Mouse (Mus musculus): Measurements from ENCODE around the gene Gucy2g.

The Gucy2g gene

GRCm38 (mm10) chr19:55241186-55241645, at the start of gene Gucy2g:
TSS of gene Gucy2g (minus strand) at chr19:55241236.
- in situ Hi-C loops (cut with MboI; ENCODE audit: unreplicated experiment in 2 of 2): loop anchor here in 1 of 2 experiments (25.0 kb wide), 1 partner anchor 621 kb away; no protein-coding TSS in a partner anchor

GRCm38 (mm10) chr19:55288974-55289373, 47.9 kb upstream of the Gucy2g start:
- in situ Hi-C loops (cut with MboI; ENCODE audit: unreplicated experiment in 2 of 2): loop anchor here in 1 of 2 experiments (25.0 kb wide), 1 partner anchor 1523 kb away; the partner anchor contains the start of gene Ccdc186

- in situ Hi-C loops (cut with MboI; ENCODE audit: unreplicated experiment in 2 of 2): loop anchor here in 1 of 2 experiments (25.0 kb wide), 1 partner anchor 1526 kb away; the partner anchor contains the start of gene Ccdc186
Observed at GRCm38 (mm10) chr19:55286034-55286433, 45.0 kb upstream of the Gucy2g start.

- in situ Hi-C loops (cut with MboI; ENCODE audit: unreplicated experiment in 2 of 2): loop anchor here in 1 of 2 experiments (25.0 kb wide), 1 partner anchor 1528 kb away; the partner anchor contains the start of gene Ccdc186
Observed at GRCm38 (mm10) chr19:55284093-55284492, 43.1 kb upstream of the Gucy2g start.

- in situ Hi-C loops (cut with MboI; ENCODE audit: unreplicated experiment in 2 of 2): loop anchor here in 1 of 2 experiments (25.0 kb wide), 1 partner anchor 1536 kb away; the partner anchor contains the start of gene Ccdc186
Observed at GRCm38 (mm10) chr19:55276770-55277169, 35.7 kb upstream of the Gucy2g start.

DNA sequence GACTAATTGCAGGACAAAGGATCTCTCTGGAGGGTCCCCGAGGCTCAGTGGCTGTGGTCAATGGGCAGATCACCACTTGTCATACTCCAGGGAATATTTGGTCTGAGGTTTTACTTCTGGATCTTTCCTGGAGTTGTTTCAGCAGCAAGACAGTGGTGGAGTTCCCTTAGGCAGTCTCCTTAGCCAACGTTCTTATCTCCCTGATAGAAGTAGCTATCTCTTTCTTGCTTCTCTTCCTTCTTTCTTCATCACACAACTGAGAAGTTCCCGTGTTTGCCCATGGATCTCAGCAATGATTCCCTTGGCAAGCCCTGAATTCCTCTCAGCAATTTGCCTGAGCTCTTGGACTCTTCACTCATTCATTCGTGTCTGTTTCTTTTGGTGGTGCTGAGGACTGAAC, 35.1 kb upstream of the Gucy2g start:
- in situ Hi-C loops (cut with MboI; ENCODE audit: unreplicated experiment in 2 of 2): loop anchor here in 1 of 2 experiments (25.0 kb wide), 1 partner anchor 1536 kb away; the partner anchor contains the start of gene Ccdc186

DNA sequence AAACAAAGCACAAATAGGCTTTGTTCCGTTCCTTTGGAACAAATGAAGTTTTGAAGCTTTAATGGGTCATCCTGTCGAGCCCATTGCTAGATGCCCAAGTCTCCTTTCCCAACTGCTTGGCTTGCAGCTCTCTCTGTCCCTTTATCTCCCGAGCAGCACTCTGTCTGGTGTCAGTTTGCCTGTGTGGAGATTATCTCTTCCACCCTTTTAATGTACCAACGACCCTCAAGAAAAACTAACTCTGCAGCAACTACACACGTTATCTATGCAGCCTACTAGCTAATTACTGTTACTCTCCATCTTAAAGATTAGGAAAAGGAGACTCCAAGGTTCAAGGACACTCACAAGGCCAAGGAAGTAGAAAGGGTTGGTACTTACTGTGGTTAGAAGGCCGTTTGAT, 32.3 kb upstream of the Gucy2g start:
- in situ Hi-C loops (cut with MboI; ENCODE audit: unreplicated experiment in 2 of 2): no loop called here

- in situ Hi-C loops (cut with MboI; ENCODE audit: unreplicated experiment in 2 of 2): no loop called here
Observed at GRCm38 (mm10) chr19:55271448-55271847, 30.4 kb upstream of the Gucy2g start.

- in situ Hi-C loops (cut with MboI; ENCODE audit: unreplicated experiment in 2 of 2): no loop called here
Observed at GRCm38 (mm10) chr19:55269051-55269450, 28.0 kb upstream of the Gucy2g start.

DNA sequence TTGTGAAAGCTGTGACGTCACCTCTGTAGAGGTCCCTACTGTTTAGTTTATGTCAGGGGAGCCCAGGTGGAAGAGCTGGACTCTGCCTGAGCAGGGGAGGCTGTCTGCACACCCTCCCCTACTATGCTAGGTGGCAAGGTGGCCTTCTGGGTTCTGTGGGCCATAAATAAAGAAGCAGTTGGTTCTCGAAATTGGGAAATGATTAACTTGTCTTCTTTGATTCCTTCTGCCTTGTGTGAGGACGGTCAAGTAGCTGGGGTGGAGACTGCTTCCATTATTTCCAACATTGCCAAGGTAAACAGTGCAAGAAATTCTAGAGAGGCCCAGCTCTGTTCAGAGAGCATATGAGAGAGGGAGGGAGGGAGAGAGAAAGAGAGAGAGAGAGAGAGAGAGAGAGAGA, 27.1 kb upstream of the Gucy2g start:
- in situ Hi-C loops (cut with MboI; ENCODE audit: unreplicated experiment in 2 of 2): no loop called here

GRCm38 (mm10) chr19:55266786-55267185, 25.8 kb upstream of the Gucy2g start:
- in situ Hi-C loops (cut with MboI; ENCODE audit: unreplicated experiment in 2 of 2): no loop called here

DNA sequence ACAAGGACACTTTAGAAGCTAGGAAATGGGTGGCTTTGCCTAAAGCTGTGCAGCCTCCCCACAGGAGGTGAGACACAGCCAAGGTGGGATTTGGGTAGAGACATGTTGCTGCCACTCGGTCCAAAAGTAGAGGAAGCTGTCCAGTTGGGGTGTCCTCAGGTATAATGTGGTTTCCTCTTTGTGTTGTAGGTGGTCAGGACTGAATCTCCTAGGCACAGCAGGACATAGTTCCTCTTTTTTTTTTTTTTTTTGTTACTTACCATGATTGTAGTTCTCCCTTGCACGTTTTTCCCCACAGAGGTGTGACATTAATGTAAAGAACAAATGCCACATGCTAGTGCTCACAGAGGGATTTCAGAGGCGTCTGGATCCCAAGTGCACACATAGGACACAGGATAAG, 24.2 kb upstream of the Gucy2g start:
- in situ Hi-C loops (cut with MboI; ENCODE audit: unreplicated experiment in 2 of 2): no loop called here

GRCm38 (mm10) chr19:55260389-55261184, 19.6 kb upstream of the Gucy2g start:
- in situ Hi-C loops (cut with MboI; ENCODE audit: unreplicated experiment in 2 of 2): no loop called here

DNA sequence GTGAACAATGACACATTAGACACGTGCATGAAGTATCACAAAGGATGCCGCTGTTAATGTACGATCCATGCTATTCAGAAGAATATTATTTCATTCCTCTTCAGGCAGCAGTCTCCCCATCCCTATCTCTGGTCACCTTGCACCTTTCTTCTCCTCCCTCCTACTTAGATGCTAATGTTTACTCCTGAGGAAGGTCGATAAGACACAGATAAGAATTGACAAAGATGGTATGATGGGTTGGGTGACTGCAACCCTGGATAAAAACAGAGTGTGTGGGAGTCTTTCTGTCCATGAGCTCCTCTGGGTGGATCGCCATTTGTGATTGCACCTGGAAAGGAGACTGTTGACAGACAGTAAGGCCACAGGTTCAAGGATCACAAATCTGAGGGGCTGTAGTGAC, 17.5 kb upstream of the Gucy2g start:
- in situ Hi-C loops (cut with MboI; ENCODE audit: unreplicated experiment in 2 of 2): loop anchor here (5.0 to 10.0 kb wide), 2 partner anchors 46 to 49 kb away; no protein-coding TSS in a partner anchor

DNA sequence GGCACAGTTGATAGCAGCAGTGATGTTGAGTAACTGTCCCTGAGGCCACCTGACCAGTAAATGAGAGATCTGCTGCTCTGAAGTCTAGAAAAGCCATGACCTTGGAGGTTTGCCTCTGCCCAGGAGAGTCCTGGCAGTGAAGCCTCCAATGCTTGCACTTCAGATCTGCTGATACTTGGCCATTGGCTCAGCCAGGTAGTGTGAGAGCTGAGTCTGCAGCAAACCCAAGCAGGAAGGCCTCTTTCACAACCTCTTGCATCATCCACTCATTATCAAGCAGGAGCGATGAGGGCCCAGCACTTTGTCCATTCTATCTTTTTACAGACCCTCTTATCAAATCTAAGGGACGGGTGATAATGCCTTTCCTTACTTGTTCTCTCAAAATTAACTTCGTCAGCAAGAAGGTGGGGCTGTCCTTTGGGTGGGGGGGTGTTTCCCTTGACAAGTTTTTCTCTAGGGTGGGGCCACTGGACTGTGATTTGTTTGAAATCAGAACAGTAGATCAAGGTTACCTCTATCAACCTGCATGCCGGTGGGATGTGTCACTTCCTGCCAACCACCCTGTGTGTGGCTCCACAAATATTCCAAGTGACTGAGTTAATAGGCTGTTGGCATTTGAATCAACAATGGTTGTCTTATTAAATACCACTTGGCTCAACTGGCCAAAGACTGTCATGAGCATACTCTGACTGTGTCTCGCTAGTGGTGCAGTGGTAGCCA, 16.8 kb upstream of the Gucy2g start:
- in situ Hi-C loops (cut with MboI; ENCODE audit: unreplicated experiment in 2 of 2): loop anchor here (5.0 to 10.0 kb wide), 2 partner anchors 47 to 49 kb away; no protein-coding TSS in a partner anchor

- in situ Hi-C loops (cut with MboI; ENCODE audit: unreplicated experiment in 2 of 2): loop anchor here (5.0 to 10.0 kb wide), 2 partner anchors 49 to 51 kb away; no protein-coding TSS in a partner anchor
Observed at GRCm38 (mm10) chr19:55256156-55256555, 15.1 kb upstream of the Gucy2g start.

DNA sequence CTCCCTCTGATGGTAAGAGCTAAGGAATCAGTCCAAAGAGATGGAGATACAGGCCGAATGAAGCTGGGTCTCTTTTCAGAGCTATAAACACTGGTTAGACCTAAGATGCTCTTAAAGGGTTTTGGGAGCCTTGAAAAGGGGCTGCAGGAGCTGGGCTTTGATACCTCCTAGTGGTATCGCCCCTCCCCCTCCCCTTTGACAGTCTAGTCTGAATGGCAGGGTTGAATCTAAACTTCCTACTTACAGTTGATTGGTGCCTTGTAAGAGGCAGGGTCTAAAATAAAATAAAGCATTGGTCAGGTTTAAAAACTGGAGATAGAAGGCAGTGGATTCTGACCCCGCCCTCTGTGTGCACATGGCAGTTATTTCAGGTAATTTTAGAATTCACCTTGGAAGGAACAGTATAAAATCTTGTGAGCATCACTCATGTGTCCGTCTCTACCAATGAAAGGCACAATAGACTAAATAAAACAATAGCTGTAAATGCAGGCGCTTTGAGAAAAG, 13.5 kb upstream of the Gucy2g start:
- in situ Hi-C loops (cut with MboI; ENCODE audit: unreplicated experiment in 2 of 2): loop anchor here (5.0 to 10.0 kb wide), 3 partner anchors 37 to 53 kb away; no protein-coding TSS in a partner anchor

DNA sequence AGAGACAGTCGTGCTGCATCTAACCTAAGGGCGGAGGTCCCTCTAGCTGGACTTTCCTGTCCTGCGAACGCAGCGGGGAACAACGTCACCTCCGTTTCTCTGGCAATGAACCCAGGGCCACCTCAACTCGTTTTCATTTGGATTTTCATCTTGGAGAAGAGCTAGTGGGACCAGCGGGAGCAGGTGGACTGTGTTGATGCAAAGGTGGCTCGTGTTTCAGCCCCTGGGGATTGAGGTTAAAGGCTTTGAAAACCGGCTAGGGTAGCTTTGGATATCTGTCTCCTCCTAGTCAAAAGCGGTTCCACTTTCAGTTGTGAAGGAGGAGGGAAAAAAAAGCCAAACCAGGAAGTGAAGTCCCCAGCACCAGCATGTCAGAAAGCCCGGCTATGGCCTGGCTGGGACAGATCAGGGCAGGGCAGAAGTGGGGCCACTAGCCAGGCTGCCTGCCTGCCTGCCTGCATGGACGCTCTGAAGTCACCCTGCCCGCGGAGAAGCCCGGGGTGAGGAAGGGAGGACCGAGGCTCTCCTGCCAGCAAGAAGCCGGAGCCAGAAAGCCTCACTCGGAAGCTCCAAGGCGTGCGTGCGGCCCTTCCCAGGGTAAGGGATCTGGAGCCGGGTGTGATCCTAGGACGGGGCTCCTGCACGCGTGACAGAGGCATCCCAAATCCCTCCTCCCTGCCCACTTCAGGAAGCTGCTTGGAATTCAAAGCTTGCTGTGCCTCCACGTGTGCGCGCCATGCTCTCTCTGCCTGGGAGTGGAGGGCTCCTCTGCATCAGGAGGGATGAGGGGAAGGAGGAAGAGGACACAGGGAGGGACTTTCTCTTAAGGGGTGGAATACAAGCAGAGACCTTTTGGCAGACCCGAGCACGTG, 12.8 kb upstream of the Gucy2g start:
- in situ Hi-C loops (cut with MboI; ENCODE audit: unreplicated experiment in 2 of 2): loop anchor here (5.0 to 10.0 kb wide), 2 partner anchors 37 to 51 kb away; no protein-coding TSS in a partner anchor

DNA sequence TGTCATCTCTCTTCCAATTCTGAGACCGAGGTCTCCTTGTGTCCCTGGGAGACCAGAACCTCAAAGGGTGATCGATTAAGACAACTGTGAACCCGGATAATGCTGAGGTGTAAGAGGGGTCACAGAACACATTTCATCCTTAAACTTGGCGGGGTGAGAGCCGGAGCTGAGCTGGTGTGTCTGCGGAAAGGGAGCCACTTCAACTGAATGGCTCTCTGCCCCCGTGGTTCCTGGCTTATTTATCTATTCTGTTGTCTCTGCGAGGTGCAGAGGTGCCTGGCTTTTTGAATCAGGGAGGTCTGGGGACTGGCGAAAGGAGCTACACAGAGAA, 12.2 kb upstream of the Gucy2g start:
- in situ Hi-C loops (cut with MboI; ENCODE audit: unreplicated experiment in 2 of 2): loop anchor here (5.0 to 10.0 kb wide), 2 partner anchors 36 to 52 kb away; no protein-coding TSS in a partner anchor
